Mouse (Mus musculus) embryonic facial prominence, embryonic 11.5 days (tissue): ENCODE measurements around the gene Pot1b. TPM values are rescaled to one million over a fixed set of nuclear protein-coding genes. Genes with fewer than 3 reads are reported as not detected.

Experiments used
- ATAC-seq: fragments of 200-750 bp; cut with Nextera tagmentation; replicated peaks from 2 replicates; pipeline ENCODE4 v1.8.0; 2017; ENCODE audit warnings: low read depth; ENCODE audit not compliant: insufficient number of reproducible peaks, low FRiP score, low TSS enrichment
- DNase-seq: peaks from one replicate; pipeline ENCODE4 v3.0.0-alpha.2; 2015; ENCODE audit warnings: low spot score
- H3K27ac ChIP-seq: fragments of 300-500 bp; sonication (generic); replicated peaks from 2 replicates; pipeline ENCODE4 v1.5.1; 2014; ENCODE audit warnings: mild to moderate bottlenecking, low read depth, low read length, control low read depth
- H3K27me3 ChIP-seq: fragments of 300-500 bp; sonication (generic); 2 replicates; pipeline ENCODE4 v1.6.1; 2014; ENCODE audit warnings: mild to moderate bottlenecking, low read length, moderate library complexity, mixed read lengths; ENCODE audit not compliant: control insufficient read depth, insufficient read depth
- H3K36me3 ChIP-seq: fragments of 300-500 bp; sonication (generic); replicated peaks from 2 replicates; pipeline ENCODE4 v1.6.1; 2014; ENCODE audit warnings: low read depth, mild to moderate bottlenecking, low read length, moderate library complexity, mixed read lengths; ENCODE audit not compliant: control insufficient read depth, insufficient read depth
- H3K4me1 ChIP-seq: fragments of 300-500 bp; sonication (generic); 2 replicates; pipeline ENCODE4 v1.6.1; 2014; ENCODE audit warnings: low read length, mixed read lengths; ENCODE audit not compliant: control insufficient read depth, insufficient read depth
- H3K4me2 ChIP-seq: fragments of 300-500 bp; sonication (generic); 2 replicates; pipeline ENCODE4 v1.6.1; 2014; ENCODE audit warnings: low read depth, mild to moderate bottlenecking, control low read depth, low read length, moderate library complexity
- H3K4me3 ChIP-seq: fragments of 300-500 bp; sonication (generic); 2 replicates; pipeline ENCODE4 v1.5.1; 2014; ENCODE audit warnings: low read depth, low read length, control low read depth
- H3K9ac ChIP-seq: fragments of 300-500 bp; sonication (generic); replicated peaks from 2 replicates; pipeline ENCODE4 v1.6.1; 2014; ENCODE audit warnings: mild to moderate bottlenecking, control low read depth, low read length
- H3K9me3 ChIP-seq: fragments of 300-500 bp; sonication (generic); replicated peaks from 2 replicates; pipeline ENCODE4 v1.6.1; 2016; ENCODE audit warnings: mild to moderate bottlenecking, low read length, inconsistent platforms, mixed read lengths; ENCODE audit not compliant: control insufficient read depth
- WGBS: fragments of 180-500 bp; shearing (Covaris S2); extraction: QIAGEN DNeasy Blood & Tissue Kit; methylation state at CpG from one replicate; pipeline ENCODE4 v1.1.7; 2014; 5-methylcytosine and 5-hydroxymethylcytosine counted together
- polyA plus RNA-seq: library from polyadenylated mRNA; unstranded; fragments of >200 nt; fragmentation: Nextera tagmentation; extraction: Ambion mirVana; gene quantifications from 2 replicates; pipeline ENCODE4 v1.2.1, GENCODE M21; 2014

Gene Pot1b
- polyA plus RNA-seq, 1 experiment from 2014 or later, result 8.2 TPM

DNA sequence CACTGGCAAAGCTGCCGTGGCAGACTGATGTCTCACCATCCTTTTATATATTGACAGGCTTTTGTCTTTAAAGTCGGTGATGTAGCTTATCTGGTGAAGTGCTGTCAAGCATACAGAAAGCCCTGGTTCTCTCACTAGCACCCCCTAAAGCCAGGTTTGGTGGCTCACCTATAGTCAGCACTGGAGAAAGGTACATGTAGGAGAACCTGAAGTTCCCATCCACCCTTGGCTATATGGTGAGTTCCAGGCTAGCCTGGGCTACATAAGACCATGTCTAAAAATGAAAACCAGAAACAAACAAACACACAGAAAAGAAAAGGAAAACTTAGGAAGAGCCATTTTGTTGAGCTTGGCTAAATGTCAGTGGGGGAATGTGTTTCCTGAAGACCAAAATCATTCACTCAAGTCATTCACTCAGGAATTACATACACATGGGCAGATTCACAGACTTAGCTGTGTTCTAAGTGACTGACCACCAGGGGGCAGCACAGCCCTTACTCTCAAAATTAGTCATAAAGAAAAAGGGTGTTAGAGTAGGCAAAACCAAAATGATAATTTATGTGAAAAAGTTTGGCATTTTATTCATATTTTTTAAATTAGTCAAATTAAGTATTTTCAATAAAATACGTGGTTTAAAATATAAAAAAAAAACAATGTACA lies 10.1 kb downstream of the Pot1b start:
- Histone ChIP-seq H3K4me1 (no peaks in the 10 kb centered on the region), H3K36me3 (no peaks in the 10 kb centered on the region), H3K9ac (no peak overlapping the region), H3K27ac (no peak overlapping the region), H3K4me3 (no peak overlapping the region), H3K27me3 (no peaks in the 10 kb centered on the region), H3K9me3 (no peaks in the 10 kb centered on the region), H3K4me2 (no peak overlapping the region)
- ATAC-seq (no peak), DNase-seq (peak; percentile 87)
- WGBS, result 54% methylated on average over 3 of the region's 3 CpGs

DNA sequence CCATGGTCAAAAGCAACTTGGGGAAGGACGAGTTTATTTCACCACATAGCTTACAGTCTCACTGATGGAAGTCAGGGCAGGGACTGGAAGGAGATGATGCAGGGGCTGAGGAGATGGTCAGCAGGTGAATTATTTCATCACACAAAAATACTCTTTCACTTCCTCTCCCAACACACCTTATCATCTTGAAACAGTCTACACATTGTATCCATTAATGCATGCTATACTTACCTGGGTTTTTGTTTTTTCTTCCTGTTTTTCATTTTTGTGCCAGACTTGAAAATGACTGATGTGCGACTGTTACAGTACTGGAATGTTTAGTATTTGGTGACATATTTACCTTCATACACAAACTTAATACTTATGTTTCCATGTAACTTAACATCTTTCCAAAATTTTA lies 13.0 kb downstream of the Pot1b start:
- no peaks in the 10 kb centered on the region for H3K36me3 ChIP-seq
- H3K9ac ChIP-seq, result no peak overlapping the region
- 86% methylated on average over 2 of the region's 2 CpGs for WGBS

GRCm38 (mm10) chr17:55661099-55661498 lies 51.3 kb downstream of the Pot1b start:
- 84% methylated on average over 2 of the region's 2 CpGs for WGBS
- Histone ChIP-seq H3K9me3 (no peaks in the 10 kb centered on the region), H3K9ac (no peak overlapping the region), H3K4me1 (no peaks in the 10 kb centered on the region), H3K4me3 (no peak overlapping the region), H3K4me2 (no peak overlapping the region), H3K27me3 (no peaks in the 10 kb centered on the region), H3K36me3 (no peaks in the 10 kb centered on the region; the same call in 1 of the 2 replicates), H3K27ac (no peak overlapping the region)
- DNase-seq, result no peak
- no peak for ATAC-seq

More for the DNA sequence above, 13.0 kb downstream of the Pot1b start:
- H3K4me1 ChIP-seq, result no peaks in the 10 kb centered on the region
- H3K27ac ChIP-seq, result no peak overlapping the region
- no peak overlapping the region for H3K4me2 ChIP-seq
- H3K4me3 ChIP-seq, result no peak overlapping the region
- ATAC-seq (no peak), DNase-seq (no peak)
- H3K9me3 ChIP-seq, result no peaks in the 10 kb centered on the region
- H3K27me3 ChIP-seq, result no peaks in the 10 kb centered on the region

GRCm38 (mm10) chr17:55625092-55625491 lies 87.3 kb downstream of the Pot1b start, which contains the start of gene Vmn2r118:
Gene Vmn2r118, minus strand, starts transcription at chr17:55625192.
- 83% methylated on average over 3 of the region's 3 CpGs for whole genome bisulfite sequencing

More at GRCm38 (mm10) chr17:55625092-55625491, 87.3 kb downstream of the Pot1b start, which contains the start of gene Vmn2r118:
- no peak for ATAC-seq
- H3K4me2 ChIP-seq, result no peak within 1 kb of the TSS
- no peaks in the 10 kb centered on the region for H3K27me3 ChIP-seq
- H3K4me1 ChIP-seq, result no peaks in the 10 kb centered on the region
- no peak for DNase-seq
- no peak within 1 kb of the TSS for H3K27ac ChIP-seq
- no peaks in the 10 kb centered on the region for H3K36me3 ChIP-seq
- no peak within 1 kb of the TSS for H3K4me3 ChIP-seq
- H3K9ac ChIP-seq, result no peak within 1 kb of the TSS
- H3K9me3 ChIP-seq, result no peaks in the 10 kb centered on the region

Other genes starting within 250 kb of the Pot1b start
- not detected in 2 replicates for gene Vmn2r118, start 87.4 kb downstream of the Pot1b start, polyA plus RNA-seq
- gene Adgre4, start 37.4 kb upstream of the Pot1b start, polyA plus RNA-seq, result 0.13 TPM in 1 of 2 replicates, not detected in the other
- 9.5 and 10.4 TPM in 2 replicates for gene Zfp119a, start 166.3 kb upstream of the Pot1b start, polyA plus RNA-seq
- 13.5 and 13.6 TPM in 2 replicates for gene Zfp959, start 179.5 kb upstream of the Pot1b start, polyA plus RNA-seq
- 6.2 and 6.9 TPM in 2 replicates for gene Zfp119b, start 236.9 kb upstream of the Pot1b start, polyA plus RNA-seq
- 1.8 and 2.2 TPM in 2 replicates for gene Ebi3, start 240.0 kb upstream of the Pot1b start, polyA plus RNA-seq
- gene Yju2, start 246.5 kb upstream of the Pot1b start, polyA plus RNA-seq, result 18.5 and 18.9 TPM in 2 replicates